Mouse (Mus musculus): ENCODE measurements at regions not wholly inside any gene's neighbourhood (a gene's known extent, or its start where the extent isn't known, plus 50 kb on each side); places are given as distances from the start of the nearest gene placed in this dataset.

DNA sequence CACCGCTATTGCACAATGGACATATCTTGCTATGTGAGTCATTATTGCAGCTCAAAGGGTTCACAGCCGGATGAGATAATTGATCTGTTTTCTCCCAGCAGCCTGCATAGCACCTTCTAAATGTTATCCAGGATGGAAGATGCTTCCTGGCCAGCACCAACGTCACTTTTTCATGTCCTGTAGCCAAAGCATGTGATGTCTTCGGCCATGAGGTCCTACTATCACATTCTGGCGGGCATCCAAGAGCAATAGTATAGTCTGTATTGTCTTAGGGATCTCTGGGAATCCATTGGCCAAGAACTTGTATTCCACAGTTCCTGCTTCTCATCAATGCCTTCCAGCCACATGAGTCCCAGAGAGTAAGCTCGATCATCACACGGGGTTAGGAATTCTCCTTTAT, 70.6 kb downstream of the Npy start:
- no peak for DNase-seq (ENCODE audit: low spot score)

DNA sequence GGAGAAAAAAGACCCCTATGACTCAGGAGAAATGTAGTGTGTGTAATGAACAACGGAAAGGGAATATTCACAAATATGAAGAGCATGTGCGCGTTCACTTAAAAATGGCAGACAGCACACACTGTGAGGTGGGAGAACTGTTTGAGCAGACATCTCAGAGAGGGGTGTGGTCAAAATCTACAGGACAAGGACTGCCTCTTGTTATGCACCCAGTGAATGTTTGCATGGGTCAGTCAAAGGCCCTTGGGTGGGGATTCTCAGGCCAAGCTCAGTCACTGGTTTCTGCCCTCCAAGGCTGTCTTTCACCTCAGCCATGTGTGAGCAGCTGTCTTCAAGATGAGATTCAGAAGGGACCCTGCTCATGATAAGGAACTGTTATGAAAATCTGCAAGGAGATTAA, 76.6 kb downstream of the Npy start:
- DNase-seq (ENCODE audit: low spot score) = no peak

DNA sequence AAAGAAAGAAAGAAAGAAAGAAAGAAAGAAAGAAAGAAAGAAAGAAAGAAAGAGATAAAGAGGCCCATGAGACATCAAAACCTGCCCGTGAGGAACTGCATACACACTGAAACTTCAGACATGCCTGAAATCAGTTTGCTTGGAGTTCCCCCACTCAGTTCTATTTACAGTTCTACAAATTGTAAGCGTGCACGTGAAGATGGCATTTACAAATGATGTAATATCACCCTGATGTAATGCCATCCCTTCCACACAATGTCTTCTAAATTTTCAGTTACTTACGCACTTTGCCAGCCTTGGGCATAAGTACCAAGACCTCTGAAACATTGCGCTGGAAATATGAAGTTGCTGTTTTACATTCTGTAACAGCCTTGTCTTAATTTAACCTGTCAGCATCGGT, 79.0 kb downstream of the Npy start:
- DNase-seq (ENCODE audit: low spot score) = no peak

DNA sequence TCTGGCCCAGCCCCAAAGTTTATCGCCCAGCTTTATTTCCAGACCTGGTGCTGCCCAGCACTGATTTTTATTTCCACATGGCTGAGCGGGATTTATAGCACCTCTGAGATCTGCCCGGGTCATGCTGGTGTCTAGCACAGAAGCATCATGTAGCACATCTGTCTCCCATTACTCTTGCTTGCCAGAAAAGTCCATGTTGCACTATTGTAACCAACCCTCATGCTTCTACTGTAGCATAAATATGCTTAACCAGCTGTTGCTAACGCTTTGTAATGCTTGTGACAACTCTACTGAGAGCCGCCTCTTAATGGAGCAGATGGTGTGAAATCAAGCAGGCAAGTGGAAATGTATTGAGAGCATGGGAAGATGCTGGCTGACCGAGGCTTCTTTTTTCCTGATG, 81.5 kb downstream of the Npy start:
- DNase-seq (ENCODE audit: low spot score) = no peak

DNA sequence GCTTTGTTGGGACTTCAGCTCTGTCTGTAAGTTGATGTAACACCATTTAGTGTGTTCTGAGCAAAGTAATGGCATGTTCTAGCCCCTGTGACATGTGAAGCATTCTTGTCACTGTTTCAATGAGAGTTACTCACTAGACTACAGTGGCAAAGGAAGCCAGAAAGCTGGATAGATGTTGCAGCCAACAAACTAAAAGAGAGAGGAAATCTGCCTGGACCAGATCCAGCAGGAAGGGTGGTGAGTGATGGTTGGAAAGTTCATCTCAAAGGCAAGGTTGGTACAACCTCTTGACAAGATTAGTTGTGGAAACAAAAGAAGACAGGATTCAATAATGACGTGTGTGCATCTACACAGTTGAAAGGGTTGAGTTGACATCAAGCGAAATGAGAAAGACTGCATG, 83.9 kb downstream of the Npy start:
- no peak for DNase-seq (ENCODE audit: low spot score)

DNA sequence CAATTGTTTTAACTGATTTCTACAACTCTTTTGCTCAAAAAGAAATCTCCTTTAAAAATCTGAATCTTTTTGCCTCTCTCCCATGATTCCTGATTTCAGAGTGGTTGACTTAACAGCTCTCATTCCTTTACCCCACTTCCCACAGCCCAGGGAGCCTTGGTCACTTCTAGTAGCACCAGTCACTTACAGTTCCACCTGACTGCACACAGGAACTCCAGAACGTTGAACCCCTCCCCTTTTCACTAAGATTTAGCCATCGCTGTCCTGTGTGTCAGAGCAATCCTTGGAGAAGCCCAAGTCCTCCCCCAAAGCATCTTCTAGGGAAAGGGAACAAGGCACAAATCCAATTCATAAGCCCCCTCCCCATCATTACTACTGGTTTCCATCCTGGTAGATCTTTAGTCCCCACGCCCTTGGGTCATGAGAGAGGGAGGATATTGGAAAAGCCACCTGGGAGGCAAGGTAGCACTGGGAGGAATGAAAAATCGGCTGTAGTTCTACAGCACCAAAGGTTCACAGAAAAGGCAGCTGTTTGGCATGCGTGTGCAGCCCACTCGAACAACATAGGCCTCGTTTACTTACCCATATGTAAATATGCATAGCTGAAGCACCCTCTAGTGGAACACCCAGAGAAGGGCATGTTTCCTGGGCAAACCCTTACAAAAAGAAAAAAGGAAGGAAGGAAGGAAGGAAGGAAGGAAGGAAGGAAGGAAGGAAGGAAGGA, 96.7 kb downstream of the Npy start:
- peak; percentile 5 for DNase-seq (ENCODE audit: low spot score)

DNA sequence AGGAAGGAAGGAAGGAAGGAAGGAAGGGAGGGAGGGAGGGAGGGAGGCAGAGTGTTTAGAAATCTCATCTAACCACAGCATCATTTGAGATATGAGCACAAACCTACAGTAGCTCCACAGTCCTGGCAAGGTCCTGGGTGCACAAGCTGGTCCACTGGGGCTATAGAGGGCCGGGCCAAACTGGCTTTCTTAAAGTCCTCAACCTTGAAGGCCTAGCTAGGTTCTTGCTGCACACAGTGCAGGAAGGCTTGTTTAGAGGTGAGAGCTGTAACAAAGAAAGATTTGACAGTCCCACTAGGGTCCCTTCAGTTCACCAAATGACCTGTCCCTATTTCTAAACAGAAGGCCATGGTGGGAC, 97.3 kb downstream of the Npy start:
- no peak for DNase-seq (ENCODE audit: low spot score)

DNA sequence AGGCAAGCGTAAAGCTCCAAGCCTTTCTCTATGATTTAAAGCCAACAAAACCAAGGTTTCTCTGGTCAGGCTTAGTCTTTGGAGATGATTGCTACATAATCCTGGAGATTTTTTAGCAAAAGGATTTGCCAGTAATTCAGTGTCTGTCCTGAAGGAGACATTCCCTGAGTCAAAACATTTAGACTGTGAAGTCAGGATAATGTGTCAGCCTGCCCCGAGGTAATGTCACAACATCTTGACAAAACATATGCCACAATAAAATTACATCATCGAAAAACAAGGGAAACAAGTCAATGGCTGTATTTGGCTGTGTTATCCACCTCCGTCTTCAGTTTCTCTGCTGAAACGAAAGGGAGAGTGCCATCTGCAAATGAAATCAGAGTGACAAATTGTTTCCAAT, 101.8 kb downstream of the Npy start:
- no peak for DNase-seq (ENCODE audit: low spot score)

DNA sequence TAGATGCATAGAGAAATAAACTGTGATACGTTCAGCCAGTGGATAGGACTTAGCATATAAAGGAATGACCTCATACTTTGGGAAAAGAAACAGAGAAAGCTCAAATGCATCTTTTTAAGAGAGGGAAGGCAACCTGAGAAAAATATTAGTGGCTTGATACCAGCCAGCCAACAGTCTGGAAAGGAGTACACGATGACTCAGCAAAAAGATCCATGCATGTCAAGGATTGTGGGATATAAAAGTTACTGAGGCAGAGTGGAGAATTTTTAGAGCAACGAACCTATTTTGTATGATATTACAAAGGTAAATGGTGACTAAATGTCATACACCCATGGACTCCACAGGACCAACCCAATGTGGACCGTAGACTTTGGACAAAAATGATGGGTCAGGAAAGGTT, 105.6 kb downstream of the Npy start:
- DNase-seq (ENCODE audit: low spot score) = no peak

DNA sequence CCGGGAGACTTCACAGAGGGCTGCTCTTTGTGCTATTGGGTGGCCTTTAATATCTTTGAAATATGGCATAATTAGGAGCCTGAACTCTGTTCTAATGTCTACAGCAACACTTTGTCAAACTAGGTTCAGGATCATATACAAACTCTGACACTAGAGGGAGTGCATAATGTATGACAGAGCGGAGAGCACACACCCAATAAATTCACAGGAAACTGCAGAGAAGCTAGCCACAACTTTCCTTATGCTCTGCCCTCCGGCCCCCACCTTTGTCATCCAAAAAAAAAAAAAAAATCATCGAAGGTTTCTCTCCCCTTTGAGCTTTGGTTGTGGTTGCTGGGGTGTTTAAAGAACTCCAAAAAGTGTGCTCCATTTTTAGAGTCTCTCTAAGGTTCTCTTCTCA, 107.6 kb downstream of the Npy start:
- DNase-seq (ENCODE audit: low spot score) = peak; percentile 26

DNA sequence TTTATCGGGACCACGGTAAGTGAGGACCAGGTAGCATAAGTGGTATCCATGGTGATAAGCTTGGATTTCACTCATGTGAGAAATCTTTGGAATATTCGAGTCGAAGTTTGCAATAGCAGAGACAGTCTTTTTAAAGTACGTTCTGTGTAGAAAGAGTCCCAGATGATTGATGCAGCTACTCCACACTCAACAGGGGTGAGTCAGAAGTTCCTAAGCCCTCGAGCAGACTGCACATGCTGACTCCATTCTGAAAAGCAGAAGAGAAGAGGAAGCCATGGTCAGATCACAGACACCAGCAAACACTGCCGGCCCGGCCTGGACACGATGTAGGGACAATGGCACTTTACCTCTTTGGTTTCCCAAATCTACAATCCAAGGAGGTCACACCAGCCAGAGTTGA, 120.6 kb downstream of the Npy start:
- no peak for DNase-seq (ENCODE audit: low spot score)

DNA sequence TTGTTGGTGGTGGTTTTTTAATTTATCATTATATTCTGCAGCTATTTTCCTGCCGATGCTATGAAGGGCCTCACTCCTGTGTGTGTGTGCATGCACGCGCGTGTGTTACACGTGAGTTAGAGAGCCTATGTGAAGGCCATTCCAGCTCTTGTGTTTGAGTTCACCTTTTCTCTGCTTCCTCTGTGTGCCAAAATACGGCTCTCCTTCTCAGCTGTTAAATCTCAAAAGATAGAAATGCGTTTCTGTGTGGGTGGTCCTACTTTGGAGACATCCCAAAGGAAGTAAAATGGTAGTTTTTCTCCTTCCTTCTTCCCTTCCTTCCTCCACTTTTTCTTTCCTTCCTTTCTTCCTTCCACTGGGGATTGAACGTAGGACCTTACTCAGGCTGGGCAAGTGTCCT, 136.4 kb downstream of the Npy start:
- no peak for DNase-seq (ENCODE audit: low spot score)

DNA sequence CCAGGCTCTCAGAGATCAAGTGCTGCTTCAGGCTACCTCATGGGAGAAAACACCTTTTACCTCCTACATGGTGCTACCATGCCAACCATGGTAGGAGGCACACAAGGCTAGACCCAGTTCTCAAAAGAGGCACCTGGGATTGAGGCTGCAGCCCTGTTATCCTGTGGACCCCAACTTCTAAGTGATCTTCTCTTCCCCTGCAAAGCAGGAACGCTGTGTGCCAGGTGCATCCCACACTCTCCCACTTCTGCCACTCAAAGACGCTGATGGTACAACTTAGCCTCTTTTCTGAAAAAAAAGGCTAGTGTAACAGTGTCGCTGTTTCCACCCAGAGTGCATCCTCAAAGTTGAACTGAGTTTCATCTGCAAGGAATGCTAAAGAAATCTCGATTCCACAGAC, 138.7 kb downstream of the Npy start:
- no peak for DNase-seq (ENCODE audit: low spot score)

DNA sequence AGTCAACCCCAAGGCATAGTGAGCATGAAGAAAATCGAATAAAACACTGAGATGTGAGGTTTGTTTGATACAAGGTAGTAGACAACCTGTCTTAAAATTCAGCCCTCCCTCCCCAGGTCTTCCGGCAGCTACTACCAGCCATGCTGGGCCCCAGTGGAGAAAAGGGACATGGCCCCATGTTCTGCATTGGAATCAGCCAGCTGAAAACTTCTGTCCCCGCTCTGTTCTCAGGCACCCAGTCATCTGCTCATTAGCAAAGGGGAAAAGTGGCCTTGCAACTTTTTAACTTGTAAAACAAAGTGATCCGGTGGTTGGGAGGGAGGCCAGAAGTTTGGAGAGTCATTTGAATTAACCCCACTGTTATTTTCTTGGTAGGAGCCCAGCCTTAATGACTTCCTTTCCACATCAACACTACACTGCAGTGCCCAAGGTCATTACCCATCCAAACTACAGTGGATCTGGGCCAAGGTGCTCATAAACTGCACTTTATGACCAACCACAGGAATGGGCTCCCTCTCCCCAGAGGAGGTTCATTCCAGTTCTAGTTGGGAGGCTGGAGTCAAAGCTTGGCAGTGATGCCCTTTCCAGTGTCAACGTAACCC, 143.5 kb downstream of the Npy start:
- DNase-seq (ENCODE audit: low spot score) = no peak

DNA sequence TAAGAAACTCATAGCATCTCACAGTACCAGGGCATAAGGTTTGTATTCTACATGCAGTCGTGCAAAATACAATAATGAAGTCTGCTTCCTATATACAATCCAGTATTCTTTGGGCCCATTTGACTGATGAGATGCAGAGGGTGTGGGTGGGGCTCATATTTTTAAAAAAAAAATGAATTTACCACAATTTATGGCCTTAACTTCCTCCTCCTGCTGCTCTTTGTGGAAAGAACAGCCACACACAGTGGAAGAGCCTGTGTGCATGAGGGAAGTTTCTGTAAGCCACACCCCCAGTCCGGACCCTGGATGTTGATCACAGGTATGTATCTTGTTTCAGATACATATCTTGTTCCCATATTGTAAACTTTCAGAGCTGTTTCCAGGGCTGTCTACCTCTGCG, 143.5 kb upstream of the Mpp6 start:
- DNase-seq (ENCODE audit: low spot score) = no peak

DNA sequence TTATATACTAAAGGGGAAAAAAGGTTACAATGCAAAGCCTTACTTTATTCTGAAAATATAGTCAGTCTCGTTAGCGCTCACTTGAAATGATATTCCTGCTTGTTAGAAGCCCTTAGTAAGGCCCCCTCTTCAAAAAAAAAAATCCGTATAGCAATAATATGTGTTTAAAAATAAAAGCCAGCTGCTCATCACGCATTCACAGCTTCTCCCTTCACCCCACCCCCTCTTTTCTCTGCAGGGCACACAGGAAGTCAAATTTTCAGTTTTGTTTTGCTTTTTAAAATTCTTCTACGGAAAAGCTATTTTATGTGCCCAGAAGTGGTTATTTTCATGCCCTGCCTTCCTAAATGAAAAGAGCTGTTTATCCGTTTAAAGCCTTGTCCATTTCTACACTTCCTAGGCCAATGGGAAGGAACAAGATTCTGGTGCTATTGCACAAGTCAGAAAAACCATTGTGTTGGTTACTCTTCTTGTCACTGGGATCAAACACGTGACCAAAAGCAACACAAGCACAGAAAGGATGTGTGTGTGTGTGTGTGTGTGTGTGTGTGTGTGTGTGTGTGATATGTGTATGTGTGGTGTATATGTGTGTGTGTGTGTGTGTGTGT, 136.7 kb upstream of the Mpp6 start:
- DNase-seq (ENCODE audit: low spot score) = peak; percentile 4

DNA sequence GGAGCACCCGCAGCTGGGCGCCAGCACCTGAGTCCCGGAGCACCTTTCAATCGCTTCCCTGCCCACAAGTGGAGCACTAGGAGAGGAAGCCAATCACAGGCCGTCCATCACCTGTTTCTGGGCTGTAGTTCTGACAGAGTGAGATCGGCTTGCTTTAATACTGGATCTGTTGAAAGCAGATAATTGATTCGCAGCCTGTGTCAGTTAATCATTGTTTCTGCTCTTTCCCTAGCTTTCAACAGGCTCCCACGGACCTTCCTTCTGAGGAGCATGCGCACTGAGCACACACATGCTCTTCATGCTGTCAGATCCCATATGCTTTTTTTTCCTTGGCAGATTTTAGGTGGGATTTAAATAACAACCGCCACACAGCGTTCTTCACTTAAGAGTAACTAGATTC, 132.3 kb upstream of the Mpp6 start:
- no peak for DNase-seq (ENCODE audit: low spot score)

DNA sequence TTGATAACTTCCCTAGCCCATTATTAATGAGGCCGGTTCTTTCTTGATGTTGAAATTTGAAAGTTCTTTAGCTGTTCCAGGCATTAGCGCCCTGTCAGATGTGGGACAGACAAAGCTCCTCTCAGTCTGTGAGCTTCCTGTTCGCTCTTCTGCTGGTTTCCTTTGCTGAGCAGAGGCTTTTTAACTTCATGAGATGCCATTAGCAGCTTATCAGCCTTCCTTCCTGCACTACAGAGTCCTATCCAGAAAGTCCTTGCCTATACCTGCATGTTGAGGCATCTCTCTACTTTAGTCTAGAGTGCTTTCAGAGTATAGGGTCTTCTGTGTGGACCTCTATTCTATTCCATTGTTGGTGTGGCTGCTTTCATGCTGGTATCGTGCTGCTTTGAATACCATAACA, 126.3 kb upstream of the Mpp6 start:
- DNase-seq (ENCODE audit: low spot score) = no peak

DNA sequence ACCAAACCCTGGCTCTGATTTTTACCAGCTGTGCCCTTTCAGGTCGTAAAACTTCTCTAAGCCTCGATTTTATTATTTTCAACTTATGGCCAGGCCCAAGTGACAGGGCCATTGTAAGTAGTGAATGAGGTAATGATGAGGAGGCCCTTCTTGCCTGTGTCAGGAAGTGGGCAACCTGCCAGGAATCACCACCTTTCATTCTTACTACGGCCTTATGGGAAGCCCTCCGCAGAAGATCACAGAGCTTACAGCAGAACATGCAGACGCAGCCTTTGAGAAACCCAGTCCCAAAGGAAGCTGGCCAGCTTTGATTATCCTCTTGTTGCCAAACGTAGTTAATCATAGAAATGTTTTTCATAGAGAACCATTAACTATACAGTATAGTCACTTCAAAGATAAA, 124.9 kb upstream of the Mpp6 start:
- no peak for DNase-seq (ENCODE audit: low spot score)

DNA sequence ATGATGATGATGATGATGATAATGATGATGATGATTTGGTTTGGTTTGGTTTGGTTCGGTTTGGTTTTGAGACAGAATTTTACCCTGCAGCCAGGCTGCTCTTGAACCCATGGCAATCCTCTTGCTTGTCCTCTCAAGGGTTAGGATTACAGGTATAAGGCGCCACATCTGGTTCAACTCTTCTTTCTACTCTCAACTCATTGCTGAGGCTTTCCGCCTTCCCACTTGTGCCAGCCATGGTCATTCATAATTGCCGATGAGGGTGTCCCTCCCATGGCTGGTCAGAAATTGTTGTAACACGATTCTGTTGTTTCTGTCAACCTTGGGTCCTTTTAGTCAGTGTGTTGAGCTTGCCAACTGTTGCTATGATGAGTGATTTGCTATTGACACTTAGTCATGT, 122.9 kb upstream of the Mpp6 start:
- no peak for DNase-seq (ENCODE audit: low spot score)

DNA sequence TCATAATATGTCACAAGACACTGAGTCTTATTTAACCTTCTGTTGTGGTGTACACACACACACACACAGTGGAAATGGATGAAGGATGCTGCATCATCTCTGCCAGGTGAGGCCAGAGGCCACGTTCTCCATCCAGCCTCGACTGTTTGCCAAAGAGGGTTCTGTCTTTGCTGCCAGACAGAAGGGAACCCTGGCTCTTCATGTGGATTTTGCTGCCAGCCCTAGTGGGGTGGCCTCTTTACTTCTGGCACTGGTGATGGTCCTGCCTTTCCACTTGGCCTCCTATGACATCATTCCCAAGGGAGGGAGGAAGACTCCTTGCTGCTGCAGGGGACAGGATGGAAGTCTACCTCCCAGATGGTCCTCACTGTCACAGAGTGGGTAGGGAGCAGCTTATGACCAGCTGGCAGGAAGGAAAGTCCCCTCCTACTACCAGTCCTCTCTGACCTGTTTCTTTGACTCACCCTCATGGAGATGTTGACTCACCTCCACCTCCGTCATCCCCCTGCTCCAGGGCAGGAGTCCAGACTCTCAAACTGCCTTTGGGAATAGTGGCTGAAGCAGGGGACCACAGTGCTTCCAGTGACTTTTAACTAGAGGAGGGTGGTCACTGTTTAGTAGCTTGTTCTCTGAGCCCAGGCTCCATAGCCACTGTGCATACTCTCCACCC, 122.4 kb upstream of the Mpp6 start:
- DNase-seq (ENCODE audit: low spot score) = no peak

DNA sequence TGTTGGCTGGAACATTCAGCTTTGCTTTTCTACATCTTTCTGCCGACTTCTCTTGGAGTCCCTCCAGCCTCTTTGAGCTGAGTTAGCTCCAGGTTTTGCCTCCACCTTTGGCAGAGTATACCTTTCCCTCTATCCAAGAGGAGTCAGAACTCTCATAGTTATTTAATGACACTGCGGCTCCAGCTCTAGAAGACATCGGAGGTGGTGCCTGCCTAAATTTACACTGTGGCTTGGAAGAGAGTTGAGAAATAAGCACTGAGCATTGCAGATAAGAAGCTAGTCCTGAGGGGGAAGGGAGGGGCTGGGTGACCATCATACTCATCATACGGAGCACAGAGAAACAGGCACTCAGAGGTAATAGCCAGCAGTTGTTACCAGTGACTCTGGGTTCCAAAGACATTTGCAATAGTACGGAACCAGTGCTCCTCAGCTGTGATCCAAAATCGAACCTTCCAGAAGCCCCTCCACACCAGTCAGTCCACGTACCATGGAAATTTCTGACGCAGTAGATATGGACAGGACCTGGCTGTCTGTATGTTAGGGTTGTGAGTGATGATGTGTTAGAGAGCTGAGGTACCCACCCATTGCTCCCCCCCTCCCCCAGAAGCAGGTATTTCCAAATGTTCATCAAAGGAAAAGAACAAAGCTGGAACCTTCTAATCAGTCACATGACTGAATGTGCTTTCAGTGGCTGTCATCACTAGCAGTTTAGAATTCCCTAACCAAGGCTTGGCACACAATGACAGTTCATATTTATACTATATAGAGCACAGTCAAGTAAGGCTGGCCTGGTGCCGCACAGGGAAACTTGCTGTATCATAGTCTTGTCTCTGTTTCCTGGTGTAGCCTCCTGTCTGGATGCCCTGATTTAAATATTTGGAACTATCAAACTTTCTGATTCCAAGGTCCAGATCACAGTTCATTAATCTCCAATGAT, 120.2 kb upstream of the Mpp6 start:
- DNase-seq (ENCODE audit: low spot score) = no peak
